Mouse (Mus musculus): Measurements from ENCODE around the gene Baiap2l1. TPM values are rescaled to one million over a fixed set of nuclear protein-coding genes. Genes with fewer than 3 reads are reported as not detected.
"Not testable (repeated sequence)": the region's sequence is repeated elsewhere in the genome, so short reads cannot be mapped to it uniquely, and the experiment has no call there.

Baiap2l1 gene
- polyA plus RNA-seq, 1 experiment from 2014 or later = 6.8 TPM

DNA sequence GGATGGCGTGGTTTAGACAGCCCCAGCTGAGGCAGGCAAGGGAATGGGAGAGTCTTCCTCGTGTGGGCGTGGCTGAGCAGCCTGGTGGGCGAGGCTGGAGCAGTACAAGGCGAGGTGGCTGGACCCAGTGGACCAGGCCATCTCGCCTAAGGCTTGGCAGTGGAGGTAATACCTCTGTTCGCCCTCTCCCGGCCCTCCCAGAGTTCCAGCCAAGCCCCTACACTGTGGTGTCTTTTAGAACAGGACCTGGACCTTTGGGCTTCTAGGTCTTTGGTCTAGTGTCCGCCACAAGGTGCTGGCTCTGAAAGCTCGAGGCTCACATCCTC lies 643 bp upstream of the Baiap2l1 start:
- H3K27me3 ChIP-seq (replicated peaks; ENCODE audit: control insufficient read depth, insufficient read depth, low read length) = peaks cover 16% of the 10 kb centered on the region
- H3K9ac ChIP-seq (ENCODE audit: low read depth, low read length) = no peak overlapping the region
- no peaks in the 10 kb centered on the region for H3K9me3 ChIP-seq (ENCODE audit: control insufficient read depth, low read length)
- H3K4me2 ChIP-seq = peak overlapping the region; percentile 85
- peaks cover 8% of the 10 kb centered on the region for H3K4me1 ChIP-seq (replicated peaks; ENCODE audit: control insufficient read depth, insufficient read depth, low read length)
- no peak for ATAC-seq (replicated peaks; ENCODE audit: low FRiP score)
- DNase-seq (ENCODE audit: low spot score) = no peak
- 9% methylated on average over 10 of the region's 10 CpGs for WGBS
- H3K36me3 ChIP-seq (ENCODE audit: control insufficient read depth, insufficient read depth, low read length) = no peaks in the 10 kb centered on the region
- H3K4me3 ChIP-seq (ENCODE audit: low read depth, low read length) = peak overlapping the region; percentile 62
- H3K27ac ChIP-seq (ENCODE audit: low read depth, low read length) = no peak overlapping the region

DNA sequence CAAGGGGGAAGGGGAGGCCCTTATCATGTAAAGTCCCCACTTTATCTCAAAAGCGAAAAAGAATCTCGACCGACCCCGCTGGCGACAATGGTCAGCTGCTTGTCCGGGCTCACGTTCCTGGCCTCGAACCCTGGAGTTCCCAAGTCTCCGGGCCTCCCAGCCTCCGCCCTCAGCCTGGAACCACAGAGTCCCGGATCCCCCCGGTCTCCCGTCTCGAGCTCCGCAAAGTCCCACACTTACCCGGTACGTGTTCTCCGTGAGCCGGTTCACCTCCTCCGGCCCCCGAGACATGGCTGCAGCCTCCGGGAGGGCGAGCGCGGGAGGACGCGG lies 396 bp downstream of the Baiap2l1 start:
- H3K4me3 ChIP-seq (ENCODE audit: low read depth, low read length) = peak overlapping the region; percentile 62
- no peak for ATAC-seq (replicated peaks; ENCODE audit: low FRiP score)
- H3K9me3 ChIP-seq (ENCODE audit: control insufficient read depth, low read length) = no peaks in the 10 kb centered on the region
- H3K9ac ChIP-seq (ENCODE audit: low read depth, low read length) = peak overlapping the region; percentile 53
- H3K4me2 ChIP-seq = peak overlapping the region; percentile 85
- DNase-seq (ENCODE audit: low spot score) = no peak
- H3K27me3 ChIP-seq (replicated peaks; ENCODE audit: control insufficient read depth, insufficient read depth, low read length) = peaks cover 16% of the 10 kb centered on the region
- under 1% methylated on average over 27 of the region's 27 CpGs for WGBS
- H3K4me1 ChIP-seq (replicated peaks; ENCODE audit: control insufficient read depth, insufficient read depth, low read length) = peaks cover 8% of the 10 kb centered on the region
- no peaks in the 10 kb centered on the region for H3K36me3 ChIP-seq (ENCODE audit: control insufficient read depth, insufficient read depth, low read length)
- no peak overlapping the region for H3K27ac ChIP-seq (ENCODE audit: low read depth, low read length)

DNA sequence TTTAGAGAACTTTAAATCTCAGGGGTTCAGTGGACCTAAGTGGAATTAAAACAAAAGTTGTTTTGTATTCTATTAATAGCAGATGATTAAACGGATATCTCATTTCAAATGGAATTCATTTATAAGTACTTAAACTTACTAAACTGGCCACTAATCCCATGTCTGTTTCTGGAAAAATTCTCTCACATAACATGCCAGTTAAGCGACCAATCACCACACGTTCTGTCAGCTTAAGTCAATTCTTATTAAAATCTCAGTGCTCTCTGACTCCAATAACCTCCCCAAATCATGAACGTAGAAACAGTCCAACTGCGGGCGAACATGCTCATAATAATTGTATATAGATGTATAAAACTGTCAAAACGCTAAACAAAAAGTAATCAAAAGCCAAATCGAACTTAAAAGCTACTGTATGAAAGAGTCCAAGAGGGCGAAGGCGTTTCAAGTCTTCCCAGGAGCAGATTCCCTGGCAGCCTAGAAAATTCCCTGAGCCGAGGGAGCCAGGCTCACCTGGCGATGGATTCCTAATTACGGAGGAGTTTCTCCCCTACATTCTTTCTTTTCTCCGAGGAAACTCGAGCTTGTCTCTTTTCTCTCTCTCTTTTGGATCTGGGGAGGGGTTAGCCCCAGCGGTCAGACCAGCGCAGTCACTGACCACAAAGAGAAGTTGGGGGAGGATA lies 996 bp downstream of the Baiap2l1 start:
- peak overlapping the region; percentile 62 for H3K4me3 ChIP-seq (ENCODE audit: low read depth, low read length)
- H3K9ac ChIP-seq (ENCODE audit: low read depth, low read length) = peak overlapping the region; percentile 53
- no peak for ATAC-seq (replicated peaks; ENCODE audit: low FRiP score)
- H3K4me1 ChIP-seq (replicated peaks; ENCODE audit: control insufficient read depth, insufficient read depth, low read length) = peaks cover 8% of the 10 kb centered on the region
- H3K36me3 ChIP-seq (ENCODE audit: control insufficient read depth, insufficient read depth, low read length) = no peaks in the 10 kb centered on the region
- DNase-seq (ENCODE audit: low spot score) = peak; percentile 39
- no peaks in the 10 kb centered on the region for H3K9me3 ChIP-seq (ENCODE audit: control insufficient read depth, low read length)
- H3K27ac ChIP-seq (ENCODE audit: low read depth, low read length) = no peak overlapping the region
- 17% methylated on average over 17 of the region's 17 CpGs for WGBS
- peaks cover 16% of the 10 kb centered on the region for H3K27me3 ChIP-seq (replicated peaks; ENCODE audit: control insufficient read depth, insufficient read depth, low read length)
- H3K4me2 ChIP-seq = peak overlapping the region; percentile 85

DNA sequence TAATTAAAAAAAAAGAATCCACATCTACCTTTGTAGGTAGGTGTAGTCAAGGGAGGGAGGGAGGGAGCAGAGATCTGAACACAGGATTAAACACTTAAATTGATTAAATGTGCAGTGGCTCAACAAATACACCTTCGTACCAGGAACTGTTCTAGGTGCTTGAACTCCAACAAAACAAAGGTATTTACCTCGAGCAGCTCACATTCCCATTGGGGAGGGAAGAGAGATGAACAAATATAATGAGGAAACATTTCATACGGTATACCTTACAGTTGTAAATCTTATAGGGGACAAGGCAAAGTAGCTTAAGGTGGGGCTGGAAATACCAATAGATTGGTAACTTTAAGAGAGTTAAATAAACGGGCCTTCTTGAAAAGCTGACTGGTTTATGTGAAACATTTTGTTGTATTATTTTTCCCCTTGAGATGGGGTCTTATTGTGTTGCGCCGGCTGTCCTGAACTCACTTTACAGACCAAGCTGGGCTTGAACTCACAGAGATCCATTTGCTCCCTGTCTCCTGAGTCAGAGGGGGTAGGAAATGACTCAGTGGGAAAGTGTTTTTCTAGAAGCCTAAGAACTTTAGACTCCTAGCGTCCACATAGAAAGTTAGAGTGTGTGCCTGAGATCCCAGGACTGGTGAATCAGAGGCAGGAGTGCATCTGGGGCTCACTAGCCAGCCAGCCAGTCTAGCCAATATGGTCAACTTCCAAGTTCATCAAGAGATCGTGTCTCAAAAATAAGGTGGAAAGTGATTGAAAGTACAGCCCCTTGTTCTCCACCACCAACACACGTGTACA lies 5.5 kb downstream of the Baiap2l1 start:
- no peak overlapping the region for H3K27ac ChIP-seq (ENCODE audit: low read depth, low read length)
- 76% methylated on average over 9 of the region's 9 CpGs for WGBS
- ATAC-seq (replicated peaks; ENCODE audit: low FRiP score) = no peak
- peaks cover 10% of the 10 kb centered on the region for H3K27me3 ChIP-seq (replicated peaks; ENCODE audit: control insufficient read depth, insufficient read depth, low read length)
- H3K9me3 ChIP-seq (ENCODE audit: control insufficient read depth, low read length) = no peaks in the 10 kb centered on the region
- H3K36me3 ChIP-seq (ENCODE audit: control insufficient read depth, insufficient read depth, low read length) = no peaks in the 10 kb centered on the region
- H3K4me3 ChIP-seq (ENCODE audit: low read depth, low read length) = no peak overlapping the region
- no peaks in the 10 kb centered on the region; the same call in 1 of the 2 replicates for H3K4me1 ChIP-seq (replicated peaks; ENCODE audit: control insufficient read depth, insufficient read depth, low read length)
- DNase-seq (ENCODE audit: low spot score) = no peak
- H3K9ac ChIP-seq (ENCODE audit: low read depth, low read length) = no peak overlapping the region
- no peak overlapping the region for H3K4me2 ChIP-seq

GRCm38 (mm10) chr5:144351185-144351584 lies 6.7 kb downstream of the Baiap2l1 start:
- Histone ChIP-seq H3K4me3 (ENCODE audit: low read depth, low read length) (no peak overlapping the region), H3K27ac (ENCODE audit: low read depth, low read length) (no peak overlapping the region), H3K9ac (ENCODE audit: low read depth, low read length) (no peak overlapping the region), H3K36me3 (ENCODE audit: control insufficient read depth, insufficient read depth, low read length) (no peaks in the 10 kb centered on the region), H3K4me2 (no peak overlapping the region), H3K4me1 (replicated peaks; ENCODE audit: control insufficient read depth, insufficient read depth, low read length) (no peaks in the 10 kb centered on the region), H3K27me3 (replicated peaks; ENCODE audit: control insufficient read depth, insufficient read depth, low read length) (peaks cover 2% of the 10 kb centered on the region; the same call in 1 of the 2 replicates), H3K9me3 (ENCODE audit: control insufficient read depth, low read length) (no peaks in the 10 kb centered on the region)
- WGBS = 41% methylated on average over 8 of the region's 8 CpGs
- no peak for ATAC-seq (replicated peaks; ENCODE audit: low FRiP score)
- DNase-seq (ENCODE audit: low spot score) = no peak

- ATAC-seq (replicated peaks; ENCODE audit: low FRiP score) (no peak), DNase-seq (ENCODE audit: low spot score) (no peak)
- Histone ChIP-seq H3K9me3 (ENCODE audit: control insufficient read depth, low read length) (no peaks in the 10 kb centered on the region), H3K4me1 (replicated peaks; ENCODE audit: control insufficient read depth, insufficient read depth, low read length) (no peaks in the 10 kb centered on the region), H3K27me3 (replicated peaks; ENCODE audit: control insufficient read depth, insufficient read depth, low read length) (no peaks in the 10 kb centered on the region), H3K4me3 (ENCODE audit: low read depth, low read length) (no peak overlapping the region), H3K36me3 (ENCODE audit: control insufficient read depth, insufficient read depth, low read length) (no peaks in the 10 kb centered on the region), H3K4me2 (no peak overlapping the region), H3K27ac (ENCODE audit: low read depth, low read length) (no peak overlapping the region), H3K9ac (ENCODE audit: low read depth, low read length) (no peak overlapping the region)
- WGBS = 61% methylated on average over 6 of the region's 6 CpGs
Measured at GRCm38 (mm10) chr5:144344592-144344991, 13.3 kb downstream of the Baiap2l1 start.

GRCm38 (mm10) chr5:144341085-144341484 lies 16.8 kb downstream of the Baiap2l1 start:
- no peaks in the 10 kb centered on the region for H3K36me3 ChIP-seq (ENCODE audit: control insufficient read depth, insufficient read depth, low read length)
- no peaks in the 10 kb centered on the region for H3K9me3 ChIP-seq (ENCODE audit: control insufficient read depth, low read length)
- ATAC-seq (replicated peaks; ENCODE audit: low FRiP score) (no peak), DNase-seq (ENCODE audit: low spot score) (no peak)
- no peaks in the 10 kb centered on the region for H3K27me3 ChIP-seq (replicated peaks; ENCODE audit: control insufficient read depth, insufficient read depth, low read length)
- WGBS = 67% methylated on average over 1 of the region's 1 CpGs
- H3K9ac ChIP-seq (ENCODE audit: low read depth, low read length) = no peak overlapping the region
- H3K4me1 ChIP-seq (replicated peaks; ENCODE audit: control insufficient read depth, insufficient read depth, low read length) = no peaks in the 10 kb centered on the region
- H3K4me2 ChIP-seq = no peak overlapping the region
- no peak overlapping the region for H3K4me3 ChIP-seq (ENCODE audit: low read depth, low read length)
- H3K27ac ChIP-seq (ENCODE audit: low read depth, low read length) = no peak overlapping the region

DNA sequence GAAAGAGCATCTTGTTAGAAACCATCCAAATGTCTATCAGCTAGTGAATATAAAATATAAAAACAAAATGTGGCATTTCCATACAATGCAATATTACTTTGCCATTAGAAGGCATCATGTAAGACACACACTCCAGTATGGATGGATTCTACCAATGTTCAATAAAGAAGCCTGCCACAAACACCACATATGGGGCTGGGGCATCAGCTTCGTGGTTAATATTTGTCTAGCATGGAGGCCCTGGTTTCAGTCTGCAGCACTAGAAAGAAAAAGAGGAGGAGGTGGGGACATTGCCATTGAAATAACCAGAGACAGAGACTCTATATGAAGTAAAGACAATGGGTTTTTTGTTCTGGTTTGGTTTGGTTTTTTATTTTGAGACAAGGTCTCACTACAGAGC lies 19.1 kb downstream of the Baiap2l1 start:
- Histone ChIP-seq H3K27me3 (replicated peaks; ENCODE audit: control insufficient read depth, insufficient read depth, low read length) (no peaks in the 10 kb centered on the region), H3K9ac (ENCODE audit: low read depth, low read length) (no peak overlapping the region), H3K36me3 (ENCODE audit: control insufficient read depth, insufficient read depth, low read length) (no peaks in the 10 kb centered on the region), H3K4me3 (ENCODE audit: low read depth, low read length) (no peak overlapping the region), H3K9me3 (ENCODE audit: control insufficient read depth, low read length) (no peaks in the 10 kb centered on the region), H3K4me1 (replicated peaks; ENCODE audit: control insufficient read depth, insufficient read depth, low read length) (no peaks in the 10 kb centered on the region), H3K27ac (ENCODE audit: low read depth, low read length) (no peak overlapping the region), H3K4me2 (no peak overlapping the region)
- no peak for DNase-seq (ENCODE audit: low spot score)
- 45% methylated on average over 1 of the region's 1 CpGs for WGBS
- ATAC-seq (replicated peaks; ENCODE audit: low FRiP score) = no peak

- not testable (repeated sequence) for H3K9ac ChIP-seq (ENCODE audit: low read depth, low read length); ATAC-seq (replicated peaks; ENCODE audit: low FRiP score); H3K4me3 ChIP-seq (ENCODE audit: low read depth, low read length); DNase-seq (ENCODE audit: low spot score); H3K4me2 ChIP-seq; H3K27ac ChIP-seq (ENCODE audit: low read depth, low read length); H3K36me3 ChIP-seq (ENCODE audit: control insufficient read depth, insufficient read depth, low read length); H3K4me1 ChIP-seq (replicated peaks; ENCODE audit: control insufficient read depth, insufficient read depth, low read length); H3K9me3 ChIP-seq (ENCODE audit: control insufficient read depth, low read length); H3K27me3 ChIP-seq (replicated peaks; ENCODE audit: control insufficient read depth, insufficient read depth, low read length)
- 76% methylated on average over 6 of the region's 6 CpGs for WGBS
Measured at GRCm38 (mm10) chr5:144335357-144335756, 22.6 kb downstream of the Baiap2l1 start.
